ENCODE assay signal across 23 mouse cellular contexts in the genomic region with DNA sequence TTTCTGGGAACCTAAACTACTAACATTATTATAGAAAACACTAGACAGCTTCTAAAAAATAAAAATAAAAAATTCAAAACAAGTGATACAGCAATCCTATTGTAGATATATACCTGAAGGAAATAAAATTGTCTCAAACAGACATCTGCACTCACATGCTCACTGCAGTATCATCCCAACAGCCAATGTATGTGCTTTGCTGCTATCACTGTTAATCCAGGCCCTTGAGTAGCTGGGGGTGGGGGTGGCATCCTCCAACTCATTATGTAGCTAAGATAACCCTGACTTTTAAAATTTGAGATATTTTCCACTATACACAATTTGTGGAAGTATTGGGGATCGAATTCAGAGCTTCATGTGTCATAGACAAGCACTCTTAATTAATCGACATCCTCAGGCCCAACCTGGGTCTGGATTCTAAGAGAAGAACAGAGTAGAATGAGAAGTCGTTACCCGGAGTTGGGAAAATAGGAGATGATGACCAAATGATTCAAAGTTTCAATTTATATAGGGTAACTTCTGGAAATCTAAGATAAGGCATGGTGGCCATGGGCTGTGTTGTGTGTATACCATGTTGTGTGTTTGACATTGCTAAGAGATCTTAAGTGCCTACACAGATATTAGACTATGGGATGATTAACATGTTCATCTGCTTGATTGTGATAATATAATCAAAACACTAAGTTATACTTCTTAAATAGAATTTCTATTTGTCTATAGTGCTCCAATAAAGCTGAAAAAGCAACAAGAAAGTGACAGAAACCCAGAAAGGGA. TPM values are rescaled to one million over a fixed set of nuclear protein-coding genes. Genes with fewer than 3 reads are reported as not detected.
DNase-seq lines count a peak whose midpoint lies in the region; ATAC-seq and TF ChIP-seq lines count a peak whose summit lies in the region.
"Had no signal": no experiment of that assay in that cellular context is flagged by ENCODE, and none has a peak within 500 bp of the region (broad histone marks: within the 10 kb centered on the region; RNA-seq: fewer than 3 reads in every experiment).

No protein-coding gene starts in this region.

- H3K27me3 ChIP-seq in liver, embryonic 11.5 days (replicated peaks; ENCODE audit: control insufficient read depth, insufficient read depth, low read length), result no peaks in the 10 kb centered on the region
- H3K27me3 ChIP-seq in liver, postnatal 0 days (ENCODE audit: insufficient read depth, low read length), result no peaks in the 10 kb centered on the region
- H3K27me3 ChIP-seq in MEL (ENCODE audit: control insufficient read depth in 1 of 2, insufficient read depth in 2 of 2, low read length in 2 of 2), result no peaks in the 10 kb centered on the region
- no peaks in the 10 kb centered on the region for H3K27me3 ChIP-seq in liver, embryonic 14.5 days (ENCODE audit: control insufficient read depth, insufficient read depth, low read length)
- peaks cover 2% of the 10 kb centered on the region; the same call in 1 of the 2 replicates for H3K27me3 ChIP-seq in forebrain, embryonic 11.5 days (ENCODE audit: control insufficient read depth, insufficient read depth, low read length)
- peaks cover 33% of the 10 kb centered on the region for H3K27me3 ChIP-seq in midbrain, embryonic 13.5 days
- H3K27me3 ChIP-seq: embryonic facial prominence, embryonic 12.5 days; Patski had no signal

- no peak for TF ChIP-seq RAD21 in MEL (IDR thresholded peaks at IDR 0.05; ENCODE audit: low read depth, low read length)

- no peak overlapping the region for H3K4me2 ChIP-seq in liver, embryonic 11.5 days
- H3K4me2 ChIP-seq in liver, postnatal 0 days (ENCODE audit: low read depth, low read length), result no peak overlapping the region
- H3K4me2 ChIP-seq in liver, embryonic 14.5 days (ENCODE audit: low read depth), result no peak overlapping the region
- no peak overlapping the region for H3K4me2 ChIP-seq in forebrain, embryonic 11.5 days (ENCODE audit: low read depth, low read length, severe bottlenecking)
- no peak overlapping the region for H3K4me2 ChIP-seq in midbrain, embryonic 13.5 days (replicated peaks)
- H3K4me2 ChIP-seq: embryonic facial prominence, embryonic 12.5 days; forebrain, embryonic 12.5 days had no signal

- no peak overlapping the region for H3K4me3 ChIP-seq in liver, embryonic 11.5 days (ENCODE audit: low read depth, low read length)
- no peak overlapping the region for H3K4me3 ChIP-seq in liver, postnatal 0 days (ENCODE audit: low read depth, low read length)
- no peak overlapping the region for H3K4me3 ChIP-seq in MEL (ENCODE audit: control insufficient read depth in 1 of 2, insufficient read depth in 1 of 2, low read depth in 2 of 2, low read length in 2 of 2)
- H3K4me3 ChIP-seq in liver, embryonic 14.5 days (ENCODE audit: insufficient read depth in 1 of 2, low read depth in 2 of 2, low read length in 2 of 2), result no peak overlapping the region
- no peak overlapping the region for H3K4me3 ChIP-seq in forebrain, embryonic 11.5 days (ENCODE audit: low read depth, low read length)
- H3K4me3 ChIP-seq in midbrain, embryonic 13.5 days (replicated peaks), result no peak overlapping the region
- H3K4me3 ChIP-seq: embryonic facial prominence, embryonic 10.5 days; embryonic facial prominence, embryonic 12.5 days; forebrain, embryonic 12.5 days had no signal

- H3K4me1 ChIP-seq in liver, embryonic 11.5 days (replicated peaks; ENCODE audit: control insufficient read depth, insufficient read depth, low read length), result peaks cover 4% of the 10 kb centered on the region
- H3K4me1 ChIP-seq in liver, postnatal 0 days (ENCODE audit: insufficient read depth), result no peaks in the 10 kb centered on the region
- H3K4me1 ChIP-seq in MEL (ENCODE audit: control insufficient read depth in 1 of 2, insufficient read depth in 2 of 2, low read length in 2 of 2), result no peaks in the 10 kb centered on the region; a peak in 1 of 4 replicates
- H3K4me1 ChIP-seq in liver, embryonic 14.5 days (replicated peaks; ENCODE audit: control insufficient read depth in 2 of 2, insufficient read depth in 2 of 2, low read length in 1 of 2), result peaks cover 4 to 6% of the 10 kb centered on the region in 2 experiments; a peak in 3 of 4 replicates
- peaks cover 25% of the 10 kb centered on the region for H3K4me1 ChIP-seq in forebrain, embryonic 11.5 days (replicated peaks; ENCODE audit: control insufficient read depth, insufficient read depth, low read length)
- H3K4me1 ChIP-seq in midbrain, embryonic 13.5 days (replicated peaks), result peaks cover 55% of the 10 kb centered on the region

- ATAC-seq in liver, embryonic 11.5 days (replicated peaks; ENCODE audit: low FRiP score), result peak; percentile 81
- ATAC-seq in liver, postnatal 0 days, result no peak
- peak; percentile 67; the same call in 1 of the 2 replicates for ATAC-seq in liver, embryonic 14.5 days (ENCODE audit: insufficient read depth)
- no peak for ATAC-seq in forebrain, embryonic 11.5 days (replicated peaks; ENCODE audit: low FRiP score)
- no peak for ATAC-seq in midbrain, embryonic 13.5 days
- ATAC-seq: activated CD4-positive, CD25-positive, alpha-beta regulatory T cell, adult 4 months; forebrain, embryonic 14.5 days; forebrain, embryonic 16.5 days; Patski had no signal

- peaks cover 3% of the 10 kb centered on the region; the same call in 1 of the 2 replicates for H3K36me3 ChIP-seq in liver, embryonic 11.5 days (ENCODE audit: control insufficient read depth, insufficient read depth, low read length)
- peaks cover 15% of the 10 kb centered on the region; the same call in 1 of the 2 replicates for H3K36me3 ChIP-seq in liver, postnatal 0 days (replicated peaks; ENCODE audit: insufficient read depth, low read length)
- H3K36me3 ChIP-seq in MEL (ENCODE audit: control insufficient read depth in 1 of 2, insufficient read depth in 2 of 2, low read length in 2 of 2), result peaks cover 2 to 4% of the 10 kb centered on the region in 2 experiments; a peak in 2 of 4 replicates
- H3K36me3 ChIP-seq in liver, embryonic 14.5 days (replicated peaks; ENCODE audit: control insufficient read depth, insufficient read depth, low read depth), result no peaks in the 10 kb centered on the region
- no peaks in the 10 kb centered on the region; the same call in 1 of the 2 replicates for H3K36me3 ChIP-seq in forebrain, embryonic 11.5 days (ENCODE audit: control insufficient read depth, insufficient read depth, low read length)
- H3K36me3 ChIP-seq in midbrain, embryonic 13.5 days, result 0 out of 2 replicates have a peak, but pooled peaks cover 6% of the 10 kb centered on the region

- 87% methylated on average over 4 of the region's 4 CpGs for WGBS in liver, embryonic 11.5 days
- WGBS in liver, postnatal 0 days (ENCODE audit: insufficient replicate concordance), result 83% methylated on average over 4 of the region's 4 CpGs
- WGBS in liver, embryonic 14.5 days (ENCODE audit: insufficient replicate concordance), result 67% methylated on average over 4 of the region's 4 CpGs
- 90% methylated on average over 4 of the region's 4 CpGs for WGBS in forebrain, embryonic 11.5 days
- WGBS in midbrain, embryonic 13.5 days, result 95% methylated on average over 4 of the region's 4 CpGs

- H3K9me3 ChIP-seq in liver, embryonic 11.5 days (ENCODE audit: control insufficient read depth, low read length), result no peaks in the 10 kb centered on the region
- H3K9me3 ChIP-seq in liver, postnatal 0 days (ENCODE audit: low read length), result no peaks in the 10 kb centered on the region
- no peaks in the 10 kb centered on the region for H3K9me3 ChIP-seq in MEL (replicated peaks; ENCODE audit: insufficient read depth, low read length)
- H3K9me3 ChIP-seq in liver, embryonic 14.5 days (ENCODE audit: control insufficient read depth, low read length), result no peaks in the 10 kb centered on the region
- no peaks in the 10 kb centered on the region for H3K9me3 ChIP-seq in forebrain, embryonic 11.5 days (ENCODE audit: control insufficient read depth, low read length)
- no peaks in the 10 kb centered on the region for H3K9me3 ChIP-seq in midbrain, embryonic 13.5 days
- H3K9me3 ChIP-seq: embryonic facial prominence, embryonic 10.5 days; embryonic facial prominence, embryonic 12.5 days; forebrain, embryonic 12.5 days had no signal

- no peak for DNase-seq in liver, embryonic 11.5 days (ENCODE audit: low spot score)
- no peak for DNase-seq in liver, postnatal 0 days
- DNase-seq in MEL (ENCODE audit: low read depth, low spot score), result peak; percentile 26
- peak; percentile 24 for DNase-seq in c-Kit-positive CD71-positive TER-119-negative erythroid progenitor cells, embryonic 14.5 days (ENCODE audit: low read depth)
- DNase-seq in liver, embryonic 14.5 days (ENCODE audit: low read depth in 3 of 3, low spot score in 3 of 3), result peak in 1 of 3 experiments; percentile 6
- no peak for DNase-seq in forebrain, embryonic 11.5 days (ENCODE audit: low spot score)
- DNase-seq in gastrocnemius, postnatal 10 days, result no peak
- DNase-seq: adrenal gland, adult 8-10 months; adrenal gland, postnatal 14 days; adrenal gland, postnatal 36 days; cerebellum, adult 11 months; cerebellum, adult 18-20 months; cerebellum, adult 9-10 months; cerebellum, postnatal 10 days; cerebellum, postnatal 25 days had no signal

- TF ChIP-seq POLR2A in MEL (IDR thresholded peaks at IDR 0.05; ENCODE audit: control insufficient read depth in 1 of 2, insufficient read depth in 1 of 2, low read depth in 1 of 2, low read length in 2 of 2, poor library complexity in 1 of 2), result no peak

- no peak for TF ChIP-seq EP300 in liver, postnatal 0 days (IDR thresholded peaks at IDR 0.05; ENCODE audit: low read depth)
- peak; percentile 55; a peak in 3 of 4 replicates for TF ChIP-seq EP300 in MEL (IDR thresholded peaks at IDR 0.05; ENCODE audit: low read depth in 1 of 2, low read length in 2 of 2)
- TF ChIP-seq EP300 in liver, embryonic 14.5 days (IDR thresholded peaks at IDR 0.05; ENCODE audit: low read depth), result no peak

- no peak overlapping the region for H3K9ac ChIP-seq in liver, embryonic 11.5 days (ENCODE audit: low read depth, low read length)
- H3K9ac ChIP-seq in liver, postnatal 0 days (replicated peaks), result no peak overlapping the region
- no peak overlapping the region for H3K9ac ChIP-seq in MEL (ENCODE audit: control insufficient read depth, low read depth, low read length, poor library complexity, severe bottlenecking)
- no peak overlapping the region for H3K9ac ChIP-seq in liver, embryonic 14.5 days (replicated peaks)
- no peak overlapping the region for H3K9ac ChIP-seq in forebrain, embryonic 11.5 days (ENCODE audit: low read length)
- H3K9ac ChIP-seq in midbrain, embryonic 13.5 days (replicated peaks), result no peak overlapping the region
- H3K9ac ChIP-seq: embryonic facial prominence, embryonic 12.5 days; forebrain, embryonic 12.5 days had no signal

- no peak for TF ChIP-seq CTCF in liver, postnatal 0 days (IDR thresholded peaks at IDR 0.05; ENCODE audit: low read depth)
- no peak for TF ChIP-seq CTCF in MEL (IDR thresholded peaks at IDR 0.05 in 2 of 3, conservative IDR thresholded peaks at IDR 0.05 in 1 of 3; ENCODE audit: control insufficient read depth in 1 of 3, insufficient read depth in 1 of 3, low read depth in 2 of 3, low read length in 3 of 3, poor library complexity in 1 of 3, severe bottlenecking in 1 of 3)
- no peak for TF ChIP-seq CTCF in liver, embryonic 14.5 days (IDR thresholded peaks at IDR 0.05; ENCODE audit: low read depth)

- H3K27ac ChIP-seq in liver, embryonic 11.5 days (ENCODE audit: low read depth, low read length), result no peak overlapping the region
- no peak overlapping the region for H3K27ac ChIP-seq in liver, postnatal 0 days (ENCODE audit: low read depth)
- H3K27ac ChIP-seq in MEL (ENCODE audit: control insufficient read depth, low read depth, low read length), result no peak overlapping the region
- H3K27ac ChIP-seq in liver, embryonic 14.5 days, result no peak overlapping the region
- H3K27ac ChIP-seq in forebrain, embryonic 11.5 days (ENCODE audit: low read depth, low read length), result no peak overlapping the region
- H3K27ac ChIP-seq in midbrain, embryonic 13.5 days, result no peak overlapping the region
- H3K27ac ChIP-seq: embryonic facial prominence, embryonic 10.5 days; embryonic facial prominence, embryonic 12.5 days; forebrain, embryonic 12.5 days had no signal

- no peaks in the 10 kb centered on the region for H3K79me2 ChIP-seq in MEL (ENCODE audit: control insufficient read depth, insufficient read depth, low read length, poor library complexity)

RNA-seq across cellular contexts. Expression of gene Tle1, which starts 38.1 kb away (rescaled TPM):
- polyA plus RNA-seq in liver, embryonic 11.5 days (2014; fragmentation: Nextera tagmentation; extraction: Ambion mirVana), result 17.0 and 18.2 TPM in 2 replicates
- polyA plus RNA-seq in liver, postnatal 0 days (2015; fragmentation: Nextera tagmentation; extraction: Ambion mirVana), result 20.3 and 21.2 TPM in 2 replicates
- 21.1 TPM in 2 replicates for total RNA-seq in MEL (2012; rRNA removed)
- polyA plus RNA-seq in MEL (2012; ENCODE audit: insufficient read depth in 1 of 2, insufficient read length in 2 of 2, low read depth in 1 of 2, low replicate concordance in 2 of 2, missing spikeins in 1 of 2), result 10 to 100 TPM in 1 of 2 experiments, not detected in 1; 22.5 TPM
- polyA plus RNA-seq in liver, embryonic 14.5 days (2012; rRNA removed), result 9.1 and 9.4 TPM in 2 replicates
- 5.8 and 7.7 TPM in 2 replicates for polyA plus RNA-seq in liver, embryonic 14.5 days (2014; fragmentation: Nextera tagmentation; extraction: Ambion mirVana)
- polyA plus RNA-seq in forebrain, embryonic 11.5 days (2014; fragmentation: Nextera tagmentation; extraction: Ambion mirVana), result 61.6 and 63.9 TPM in 2 replicates
- 39.2 and 45.9 TPM in 2 replicates for polyA plus RNA-seq in midbrain, embryonic 13.5 days (2015; fragmentation: Nextera tagmentation; extraction: Ambion mirVana)
- total RNA-seq in gastrocnemius, postnatal 10 days (2021), result 10 to 100 TPM; 27.2 to 27.4 TPM

Comparison
In these comparisons a context has a peak if more than half of its experiments do, and no peak if none do; other contexts are left out.
1. ATAC-seq: peak in liver, embryonic 11.5 days (single experiment) and liver, embryonic 14.5 days (single experiment); none in liver, postnatal 0 days (single experiment), forebrain, embryonic 11.5 days (single experiment) and midbrain, embryonic 13.5 days (single experiment).
2. DNase-seq: peak in MEL (single experiment) and c-Kit-positive CD71-positive TER-119-negative erythroid progenitor cells, embryonic 14.5 days (single experiment); none in liver, embryonic 11.5 days (single experiment), liver, postnatal 0 days (single experiment), forebrain, embryonic 11.5 days (single experiment) and gastrocnemius, postnatal 10 days (single experiment).